Mouse (Mus musculus): ENCODE data around the gene Tnfrsf21. TPM values are rescaled to one million over a fixed set of nuclear protein-coding genes. Genes with fewer than 3 reads are reported as not detected.

The Tnfrsf21 gene
- polyA plus RNA-seq, 1 experiment = 40.1 TPM

- no peak for DNase-seq (ENCODE audit: low read depth)
Measured at GRCm38 (mm10) chr17:43025048-43025447, 8.7 kb downstream of the Tnfrsf21 start.

DNA sequence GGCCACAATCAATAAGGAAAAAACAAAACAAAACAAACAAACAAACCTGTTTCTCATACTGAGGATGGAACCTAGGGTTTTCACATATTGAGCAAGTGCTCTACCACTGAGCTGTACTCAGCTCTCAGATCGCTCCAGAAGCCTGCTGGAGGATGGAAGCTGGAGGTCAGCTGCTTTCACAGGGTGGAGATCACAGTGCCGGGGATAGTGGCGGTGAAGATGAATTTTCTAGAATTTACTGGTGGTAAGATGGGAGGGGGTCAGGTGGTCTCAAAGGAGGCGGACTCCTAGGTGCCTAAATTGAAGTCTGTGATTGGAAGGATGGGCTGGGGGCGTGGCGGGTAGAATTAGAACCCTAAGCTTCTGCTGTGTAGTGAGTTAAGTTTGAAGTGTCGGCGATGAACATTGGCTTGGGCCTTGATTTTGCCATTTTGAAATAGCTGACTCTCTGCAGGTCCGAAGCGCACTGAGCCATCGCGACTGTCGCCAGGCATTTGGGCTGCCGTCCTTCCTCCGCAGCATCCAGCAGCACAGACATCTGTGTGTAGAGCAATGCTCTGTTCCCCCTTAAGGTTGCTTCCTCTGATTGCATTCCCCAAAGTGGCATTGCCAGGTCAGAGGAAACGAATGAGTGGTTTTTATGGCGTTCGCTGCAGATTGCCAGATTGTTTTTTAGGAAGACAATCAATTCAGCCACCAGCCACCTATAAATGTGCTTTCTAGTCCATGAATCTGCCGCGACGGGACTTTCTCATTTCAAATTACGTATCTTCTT lies 9.7 kb downstream of the Tnfrsf21 start:
- DNase-seq (ENCODE audit: low read depth) = no peak

- DNase-seq (ENCODE audit: low read depth) = no peak
Measured at GRCm38 (mm10) chr17:43026708-43027107, 10.4 kb downstream of the Tnfrsf21 start.

DNA sequence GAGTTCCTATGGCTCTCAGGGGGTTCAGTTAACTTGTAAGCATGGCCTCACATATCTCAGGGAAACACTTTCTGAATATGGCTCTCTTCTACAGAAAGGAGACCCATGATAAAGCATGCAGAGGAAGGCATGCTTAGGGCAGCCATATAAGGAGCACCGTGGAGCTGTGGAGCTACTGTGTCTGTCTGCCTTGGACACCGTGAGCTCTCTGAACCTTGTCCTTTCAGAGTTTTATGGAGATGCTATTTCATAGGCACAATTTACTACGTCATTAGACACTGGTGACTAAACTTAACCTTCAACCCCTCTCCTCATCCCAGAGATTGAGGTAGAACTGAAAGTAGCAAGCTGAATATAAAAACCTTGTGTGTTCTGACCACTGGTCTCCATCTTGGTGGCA lies 13.2 kb downstream of the Tnfrsf21 start:
- DNase-seq (ENCODE audit: low read depth) = no peak

GRCm38 (mm10) chr17:43030290-43030689 lies 13.9 kb downstream of the Tnfrsf21 start:
- no peak for DNase-seq (ENCODE audit: low read depth)

GRCm38 (mm10) chr17:43032489-43033036 lies 16.2 kb downstream of the Tnfrsf21 start:
- DNase-seq (ENCODE audit: low read depth) = no peak

- DNase-seq (ENCODE audit: low read depth) = no peak
Measured at GRCm38 (mm10) chr17:43035386-43035785, 19.0 kb downstream of the Tnfrsf21 start.

DNA sequence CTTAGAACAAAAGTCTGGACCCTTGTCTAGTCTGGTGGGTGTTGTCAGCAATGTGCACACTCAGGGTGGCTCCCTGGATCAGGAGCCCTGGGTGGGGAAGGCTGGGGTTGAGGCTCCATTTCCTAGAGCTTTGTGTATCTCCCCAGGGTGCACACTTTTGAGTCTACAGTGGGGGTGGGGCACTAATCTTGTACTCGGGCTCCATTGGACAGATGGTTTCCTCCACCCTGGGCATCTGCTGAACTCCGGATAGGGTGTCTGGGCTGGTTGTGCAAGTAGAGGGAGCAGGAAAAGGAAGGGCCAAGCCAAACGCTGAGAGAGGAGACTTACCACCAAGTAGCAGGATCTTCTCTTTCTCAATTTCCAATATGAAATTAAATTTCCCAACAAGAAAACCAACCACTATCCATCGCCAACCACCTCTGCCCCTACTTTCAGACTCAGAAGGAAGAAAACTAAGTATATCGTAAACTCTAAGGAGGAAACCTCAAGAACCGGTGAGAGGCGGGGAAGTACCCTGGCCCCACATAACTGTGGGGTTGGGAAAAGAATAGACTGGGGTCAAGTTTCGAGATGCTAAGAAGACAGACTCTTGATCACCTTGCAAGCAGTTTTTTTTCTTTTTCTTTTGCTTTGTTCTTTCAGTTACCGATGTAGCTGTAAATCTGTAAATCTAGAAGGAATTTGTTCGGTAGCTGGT lies 19.9 kb downstream of the Tnfrsf21 start:
- no peak for DNase-seq (ENCODE audit: low read depth)

DNA sequence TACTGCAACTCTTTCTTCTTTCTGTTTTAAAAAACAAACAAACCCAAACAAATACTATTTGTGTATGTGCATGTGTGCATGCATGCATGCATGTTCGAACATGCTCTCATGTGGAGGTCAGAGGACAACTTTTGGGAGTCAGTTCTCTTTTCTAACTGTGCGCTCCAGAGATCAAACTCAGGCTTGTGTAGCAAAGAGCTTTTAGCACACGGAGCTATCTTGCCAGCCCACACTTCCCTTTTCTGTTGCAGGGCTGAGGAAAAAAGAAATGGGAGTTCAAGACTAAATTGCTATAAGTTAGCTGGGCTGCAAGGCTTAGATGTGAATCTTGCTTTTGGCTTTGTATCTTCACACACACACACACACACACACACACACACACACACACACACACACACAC lies 24.2 kb downstream of the Tnfrsf21 start:
- no peak for DNase-seq (ENCODE audit: low read depth)

DNA sequence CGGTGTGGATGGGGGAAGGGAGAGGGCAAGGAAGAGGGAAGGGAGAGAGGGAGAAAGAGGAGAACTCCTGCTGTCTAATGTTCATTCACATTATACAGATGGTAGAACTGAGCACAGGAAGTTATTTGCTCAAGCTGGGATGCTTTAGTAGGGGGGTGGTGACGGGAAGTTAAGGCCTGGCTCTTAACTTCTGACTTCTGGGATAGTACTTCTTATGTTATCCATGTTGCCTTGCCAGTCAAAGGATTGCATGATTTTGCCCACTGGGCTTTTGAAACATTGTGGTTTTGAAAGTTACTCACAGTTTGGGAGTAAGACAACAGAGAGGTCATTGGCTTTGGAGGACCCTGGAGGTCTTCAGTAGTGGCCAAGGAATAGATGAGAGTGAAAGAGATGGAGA lies 34.3 kb downstream of the Tnfrsf21 start:
- DNase-seq (ENCODE audit: low read depth) = no peak

GRCm38 (mm10) chr17:43052791-43053190 lies 36.4 kb downstream of the Tnfrsf21 start:
- no peak for DNase-seq (ENCODE audit: low read depth)

DNA sequence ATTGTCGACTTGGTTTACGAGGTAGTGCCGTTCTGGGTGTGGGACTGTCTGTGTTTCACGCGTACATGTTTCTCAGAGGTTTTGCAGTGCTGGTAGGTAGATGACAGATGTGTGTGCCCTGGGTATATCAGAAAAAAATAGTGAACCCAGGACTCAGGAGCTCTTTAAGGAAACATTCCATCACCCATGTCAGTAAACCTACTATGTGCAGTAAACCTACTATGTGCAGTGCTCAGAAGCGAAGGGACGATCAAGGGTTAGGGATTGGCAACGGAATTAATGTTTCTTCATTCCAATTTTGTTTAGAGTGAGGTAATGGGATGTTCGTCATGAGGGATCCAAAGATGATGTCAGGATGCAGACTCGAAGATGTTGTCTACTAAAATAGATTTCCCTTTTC lies 37.6 kb downstream of the Tnfrsf21 start:
- DNase-seq (ENCODE audit: low read depth) = no peak

DNA sequence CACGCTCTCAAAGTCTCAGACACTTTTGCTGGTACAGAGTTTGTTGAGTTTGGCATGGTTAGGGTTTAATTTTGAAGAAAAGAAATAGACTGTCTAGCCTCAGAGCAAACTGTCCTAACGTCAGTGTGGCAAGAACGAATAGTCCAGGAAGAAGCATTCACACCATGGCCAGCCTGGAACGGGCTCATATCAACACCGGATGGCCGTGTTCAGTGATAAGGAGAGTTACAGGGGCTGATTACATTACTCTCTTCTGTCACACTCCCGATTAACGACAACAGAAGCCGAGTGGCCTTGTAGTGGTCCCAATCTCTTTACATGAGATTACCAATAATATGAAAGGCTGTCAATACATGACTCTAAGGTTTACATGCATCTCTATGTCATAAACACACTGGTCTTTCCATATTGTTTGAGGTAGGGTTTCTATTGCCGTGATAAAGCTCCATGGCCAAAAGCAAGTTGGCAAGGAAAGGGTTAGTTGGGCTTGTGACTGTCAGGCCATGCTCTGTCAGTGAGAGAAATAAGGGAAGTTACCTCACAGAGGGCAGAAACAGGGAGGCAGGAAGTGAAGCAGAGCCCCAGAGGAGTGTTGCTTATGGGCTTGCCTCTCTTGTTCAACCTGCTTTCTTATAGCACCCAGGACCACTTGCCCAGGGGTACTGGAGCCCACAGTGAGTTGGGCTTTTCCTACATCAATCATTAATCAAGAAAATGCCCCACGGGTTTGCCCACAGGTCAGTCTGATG lies 42.1 kb downstream of the Tnfrsf21 start:
- no peak for DNase-seq (ENCODE audit: low read depth)

DNA sequence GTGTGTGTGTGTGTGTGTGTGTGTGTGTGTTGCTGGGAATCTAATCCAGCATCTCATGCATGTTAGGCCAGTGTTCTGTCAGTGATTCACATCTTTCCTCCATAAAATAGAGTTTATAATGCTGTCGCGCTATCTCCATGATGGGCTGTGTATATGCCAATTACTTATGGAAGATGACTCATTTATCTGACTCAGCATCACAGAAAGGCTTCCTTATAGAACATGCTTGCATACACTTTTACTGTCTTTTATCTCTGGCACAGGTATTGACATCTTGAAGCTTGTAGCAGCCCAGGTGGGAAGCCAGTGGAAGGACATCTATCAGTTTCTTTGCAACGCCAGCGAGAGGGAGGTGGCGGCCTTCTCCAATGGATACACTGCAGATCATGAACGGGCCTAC lies 48.4 kb downstream of the Tnfrsf21 start:
- no peak for DNase-seq (ENCODE audit: low read depth)

DNA sequence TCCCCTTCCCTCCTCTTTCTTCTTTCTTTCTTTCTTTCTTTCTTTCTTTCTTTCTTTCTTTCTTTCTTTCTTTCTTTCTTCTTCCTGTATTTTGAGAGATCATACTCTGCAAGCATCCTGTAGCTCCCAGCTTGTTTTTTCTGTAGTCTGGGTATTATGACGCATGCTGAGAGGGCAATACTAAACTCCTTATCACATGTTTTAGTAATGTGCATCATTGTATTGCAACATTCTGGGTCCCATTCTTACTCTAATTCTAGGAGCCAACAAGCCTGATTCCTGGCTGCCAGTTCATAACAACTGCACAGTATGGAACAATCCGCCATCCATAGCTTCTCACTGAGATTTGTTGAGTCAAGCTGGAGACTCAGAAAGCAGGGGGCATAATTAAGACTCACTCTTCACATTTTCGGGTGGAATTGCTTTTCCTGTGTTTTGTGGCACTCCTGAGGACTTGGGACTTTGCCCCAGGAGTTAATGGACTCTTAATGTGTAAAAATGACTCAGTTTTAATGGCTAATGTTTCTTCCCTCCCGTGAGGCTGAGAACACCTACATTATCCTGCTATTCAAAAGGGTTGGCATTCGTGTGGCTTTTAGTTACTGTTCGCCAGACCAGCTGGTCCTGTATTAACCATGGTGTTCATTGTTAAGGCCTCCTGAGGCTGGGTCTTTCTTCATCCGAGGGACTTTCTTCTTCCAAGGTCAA lies 52.6 kb downstream of the Tnfrsf21 start:
- DNase-seq (ENCODE audit: low read depth) = no peak

- no peak for DNase-seq (ENCODE audit: low read depth)
Measured at GRCm38 (mm10) chr17:43070946-43071345, 54.6 kb downstream of the Tnfrsf21 start.

DNA sequence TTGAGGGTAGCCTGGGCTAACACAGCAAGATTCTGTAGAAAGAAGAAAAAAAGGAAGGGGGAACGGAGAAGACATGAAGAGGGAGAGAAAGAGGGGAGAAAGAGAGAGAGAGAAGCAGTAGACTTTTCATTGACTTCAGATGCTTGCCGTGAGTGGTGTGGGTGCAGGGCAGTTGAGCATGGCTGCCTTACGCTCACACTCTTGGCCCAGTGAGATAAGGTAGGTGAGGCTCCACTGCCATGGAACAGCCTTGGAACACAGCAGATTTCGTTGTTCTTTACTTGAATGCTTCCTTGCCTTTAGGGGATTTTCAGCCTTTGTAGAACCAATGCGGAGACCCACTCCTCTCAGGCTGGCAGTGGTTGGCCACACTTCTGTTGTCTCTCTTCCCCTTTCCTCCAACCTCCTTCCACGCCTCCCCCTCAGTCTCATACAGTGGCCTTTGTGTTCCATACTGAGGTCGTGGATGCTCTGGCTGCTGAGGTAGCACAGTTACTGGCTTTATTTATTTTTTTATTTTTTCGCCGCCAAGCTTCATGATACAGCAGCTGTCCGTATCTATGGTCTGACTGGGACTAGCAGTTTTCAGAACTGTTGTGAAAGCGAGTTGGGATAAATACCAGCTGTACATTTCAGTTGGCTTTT lies 55.9 kb downstream of the Tnfrsf21 start:
- DNase-seq (ENCODE audit: low read depth) = no peak

- DNase-seq (ENCODE audit: low read depth) = no peak
Measured at GRCm38 (mm10) chr17:43072787-43073148, 56.4 kb downstream of the Tnfrsf21 start.

- DNase-seq (ENCODE audit: low read depth) = no peak
Measured at GRCm38 (mm10) chr17:43074391-43074790, 58.0 kb downstream of the Tnfrsf21 start.

GRCm38 (mm10) chr17:43075100-43075499 lies 58.7 kb downstream of the Tnfrsf21 start:
- DNase-seq (ENCODE audit: low read depth) = no peak

GRCm38 (mm10) chr17:43075937-43076336 lies 59.6 kb downstream of the Tnfrsf21 start:
- no peak for DNase-seq (ENCODE audit: low read depth)

All from gonadal fat pad, adult 2 months (tissue).